Mouse (Mus musculus) cerebellum, postnatal 4 days (tissue): ENCODE results near the gene Clcn6.
A peak's percentile ranks its signal among the peaks of the same experiment; 100 is the strongest.

ENCODE experiments used
- DNase-seq, 2 experiments: peaks; one replicate each; pipeline ENCODE4 v3.0.0; 2022; ENCODE audit warnings: low spot score in 2 of 2, mixed read lengths in 1 of 2

Clcn6 gene

DNA sequence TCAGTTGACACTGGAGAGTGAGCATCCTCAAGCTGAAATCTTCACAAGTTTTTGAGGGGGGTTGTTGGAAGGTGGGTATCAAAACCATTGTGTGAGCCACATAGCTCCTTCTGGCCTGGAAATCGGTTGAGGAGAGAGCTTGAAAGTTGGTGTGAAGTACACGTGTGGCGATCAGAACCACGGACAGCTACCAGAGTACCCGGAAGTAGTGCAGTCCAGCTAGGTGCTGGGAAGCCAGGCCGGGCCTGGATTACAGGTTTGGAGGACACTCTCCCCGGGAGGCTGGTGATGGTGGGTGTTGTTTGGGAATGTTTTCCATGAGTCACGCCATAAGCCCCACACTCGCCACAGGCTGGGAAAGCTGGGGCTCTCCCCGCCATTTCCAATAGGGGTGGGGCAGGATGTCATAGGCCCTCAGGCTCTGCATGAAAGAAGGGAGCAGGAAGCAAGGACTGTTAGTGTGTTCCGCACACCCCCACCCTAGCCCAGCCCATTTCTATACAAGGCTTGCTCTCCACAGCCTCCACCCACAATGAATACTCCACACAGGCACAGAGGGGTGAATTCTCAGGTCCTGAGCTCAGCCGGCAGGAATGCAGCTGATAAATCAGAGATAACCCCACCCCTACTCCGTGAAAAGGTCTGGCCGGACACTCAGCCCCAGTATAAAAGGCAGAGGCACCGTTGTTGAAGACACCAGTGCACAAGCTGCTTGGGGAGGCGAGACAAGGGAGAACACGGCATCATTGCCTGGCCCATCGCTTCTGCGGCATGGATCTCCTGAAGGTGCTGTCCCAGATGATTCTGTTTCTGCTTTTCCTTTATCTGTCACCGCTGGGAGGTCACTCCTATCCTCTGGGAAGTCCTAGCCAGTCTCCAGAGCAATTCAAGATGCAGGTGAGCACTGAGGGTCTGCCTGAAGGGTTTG lies 53.2 kb downstream of the Clcn6 start, which contains the start of gene Nppb:
TSS of gene Nppb (plus strand) at position 584 of the 928 bp plus-strand sequence.
- no peak for DNase-seq

GRCm38 (mm10) chr4:147979441-147979860 lies 59.2 kb downstream of the Clcn6 start:
- no peak for DNase-seq

DNA sequence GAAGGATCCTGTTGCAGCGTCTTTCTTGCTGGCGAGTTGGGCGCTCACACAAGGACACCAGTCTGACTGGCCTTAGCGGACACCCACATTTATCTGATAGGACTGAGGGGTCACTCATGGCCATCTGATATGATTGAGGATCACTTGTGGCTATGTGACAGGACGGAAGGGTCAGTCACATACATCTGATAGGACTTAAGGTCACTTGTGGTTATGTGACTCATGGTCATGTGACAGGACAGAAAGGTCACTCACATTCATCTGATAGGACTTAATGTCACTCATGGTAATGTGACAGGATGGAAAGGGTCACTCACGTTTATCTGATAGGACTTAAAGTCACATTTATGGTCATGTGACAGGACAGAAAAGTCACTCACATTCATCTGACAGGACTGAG lies 60.2 kb downstream of the Clcn6 start:
- no peak for DNase-seq

DNA sequence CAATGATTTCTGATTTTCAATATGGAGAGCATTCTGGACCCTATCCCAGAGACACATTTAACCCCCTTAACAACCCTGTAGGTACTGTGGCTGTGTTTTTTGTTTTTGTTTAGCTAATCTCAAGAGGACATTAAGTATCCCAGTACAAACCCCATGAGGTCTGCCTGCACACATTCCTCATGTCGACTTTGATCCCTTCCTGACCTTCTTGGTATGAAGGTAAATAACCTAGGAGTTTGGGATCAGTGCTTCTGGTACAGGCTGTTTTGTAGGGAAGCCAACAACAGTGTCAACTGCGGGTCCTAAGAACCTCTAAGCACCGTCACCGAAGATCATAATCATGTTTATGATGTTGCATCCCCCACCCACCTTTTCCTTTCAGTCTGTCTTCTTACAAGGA lies 60.9 kb downstream of the Clcn6 start:
- no peak for DNase-seq

DNA sequence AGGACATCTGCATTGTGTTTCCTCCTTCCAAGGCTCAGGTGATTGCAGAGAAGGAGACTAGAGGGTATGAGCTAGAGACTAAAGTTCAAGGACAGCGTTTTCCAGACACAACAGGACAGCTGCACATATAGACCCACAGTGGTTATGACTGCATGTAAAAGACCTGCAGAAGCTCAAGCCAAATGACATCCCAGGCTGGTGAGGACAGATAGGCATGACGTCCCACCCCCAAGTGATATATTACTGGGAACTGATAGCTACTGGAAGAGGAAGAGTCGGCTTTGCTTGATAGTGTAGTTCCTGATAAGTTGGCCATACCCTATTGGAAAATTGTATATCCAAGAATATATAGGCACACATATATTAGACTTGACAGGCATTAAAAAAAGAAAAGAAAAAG lies 62.4 kb downstream of the Clcn6 start:
- DNase-seq, result no peak

GRCm38 (mm10) chr4:147969337-147969736 lies 69.3 kb downstream of the Clcn6 start:
- no peak for DNase-seq

GRCm38 (mm10) chr4:147968816-147969215 lies 69.8 kb downstream of the Clcn6 start:
- DNase-seq, result no peak

DNA sequence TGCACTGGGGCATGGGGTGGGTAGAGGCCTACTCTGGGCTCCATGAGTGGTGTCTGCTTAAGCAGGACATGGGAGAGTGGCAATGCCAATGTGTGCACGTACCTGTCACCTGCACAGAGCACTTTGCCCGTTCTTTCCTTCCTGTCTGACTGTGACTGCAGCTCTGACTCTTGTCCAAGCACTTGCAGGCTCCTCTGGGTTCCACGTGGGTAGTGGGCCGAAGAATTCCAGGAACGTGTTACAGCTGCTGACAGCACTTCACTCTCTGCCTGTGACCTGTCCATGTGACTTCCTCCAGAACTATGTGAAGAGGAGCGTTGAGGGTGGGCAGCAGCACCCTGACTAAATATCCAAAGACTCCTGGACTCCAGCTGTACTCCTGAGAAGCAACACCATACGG lies 72.9 kb downstream of the Clcn6 start:
- DNase-seq, result no peak

DNA sequence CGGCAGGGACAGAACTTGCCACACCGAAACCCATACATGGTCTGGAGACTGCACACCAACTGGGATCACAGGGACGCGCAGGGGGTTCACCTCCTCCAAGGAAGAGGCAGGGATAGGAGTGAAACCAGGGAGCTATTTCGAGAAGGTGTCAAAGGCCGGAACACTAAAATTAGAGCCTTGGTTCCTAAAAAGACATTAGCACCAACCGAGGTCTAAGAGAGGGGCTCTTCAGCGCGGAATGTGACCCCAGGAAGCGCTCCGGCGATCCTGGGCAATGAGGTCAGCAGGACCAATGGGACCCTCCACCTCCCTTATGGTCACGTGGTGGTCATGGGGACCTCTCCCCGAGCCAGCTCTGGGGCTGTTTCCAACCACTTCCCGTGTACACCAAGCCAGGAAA lies 75.0 kb downstream of the Clcn6 start:
- no peak for DNase-seq

DNA sequence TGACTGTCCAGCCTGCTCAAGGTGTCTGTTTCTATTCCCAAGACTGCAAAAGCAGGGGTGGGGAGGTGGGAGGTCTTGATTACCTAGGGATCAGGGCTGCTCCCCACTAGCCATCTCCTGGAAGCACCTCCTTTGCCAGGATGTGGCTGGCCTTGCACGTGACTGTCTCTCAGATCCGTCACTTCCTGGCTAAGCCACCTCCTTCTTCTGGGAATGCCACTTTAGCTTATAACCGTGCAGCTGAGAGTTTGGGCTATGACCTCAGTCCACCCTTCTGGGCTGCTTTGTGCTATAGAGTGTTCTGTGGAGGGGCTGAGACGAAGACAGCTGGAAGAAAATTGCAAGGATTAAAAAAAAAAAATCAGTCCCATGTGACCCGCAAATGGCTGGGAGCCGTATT lies 75.8 kb downstream of the Clcn6 start:
- DNase-seq, result no peak

- peak in 1 of 2 experiments; percentile 72 for DNase-seq
Observed at GRCm38 (mm10) chr4:147959881-147960831, 78.5 kb downstream of the Clcn6 start.

- no peak for DNase-seq
Observed at GRCm38 (mm10) chr4:147957141-147957540, 81.5 kb downstream of the Clcn6 start.
